Mouse (Mus musculus): ENCODE measurements around the gene 2310034G01Rik.

2310034G01Rik gene

GRCm38 (mm10) chr19:46300294-46301045, 49.6 kb downstream of the 2310034G01Rik start:
- DNase-seq (ENCODE audit: low read depth in 2 of 2, low spot score in 2 of 2), result no peak
